Mouse (Mus musculus): ENCODE measurements at regions not wholly inside any gene's neighbourhood (a gene's known extent, or its start where the extent isn't known, plus 50 kb on each side); places are given as distances from the start of the nearest gene placed in this dataset.
"Not testable (repeated sequence)": the region's sequence is repeated elsewhere in the genome, so short reads cannot be mapped to it uniquely, and the experiment has no call there.

DNA sequence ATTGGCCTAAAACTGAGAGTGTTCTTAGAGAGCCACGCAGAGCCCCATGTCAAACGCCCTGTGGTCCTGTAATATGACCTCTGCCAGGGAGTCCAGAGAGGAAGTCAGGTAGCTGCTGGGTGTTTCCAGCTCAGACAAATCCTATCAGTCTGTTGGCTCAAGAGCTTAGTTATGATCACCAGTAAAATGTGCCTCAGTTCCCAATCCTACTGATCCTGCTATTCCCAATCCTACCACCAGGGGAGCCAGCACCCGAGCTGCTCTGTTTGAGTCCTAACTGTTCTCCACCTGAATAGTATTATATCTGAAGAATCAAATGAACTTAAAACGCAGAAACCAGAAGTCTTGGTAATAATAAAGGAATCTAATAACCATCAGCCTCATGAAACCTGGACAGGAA lies 178.5 kb downstream of the Diras2 start:
- no peak overlapping the region for H3K27ac ChIP-seq (replicated peaks; ENCODE audit: low read depth, low read length)
- no peak overlapping the region for H3K4me2 ChIP-seq (replicated peaks; ENCODE audit: low read depth, low read length, severe bottlenecking)
- 69% methylated on average over 4 of the region's 4 CpGs for WGBS
- ATAC-seq (ENCODE audit: low FRiP score, low read depth) (no peak), DNase-seq (ENCODE audit: low spot score) (no peak)
- H3K9ac ChIP-seq (ENCODE audit: low read depth, low read length, severe bottlenecking) = no peak overlapping the region
- 0 out of 2 replicates have a peak, but pooled peaks cover 5% of the 10 kb centered on the region for H3K9me3 ChIP-seq (ENCODE audit: control insufficient read depth, low read length)
- H3K4me1 ChIP-seq (ENCODE audit: control insufficient read depth, insufficient read depth, low read length) = no peaks in the 10 kb centered on the region
- H3K4me3 ChIP-seq (replicated peaks; ENCODE audit: low read length) = no peak overlapping the region
- H3K27me3 ChIP-seq (ENCODE audit: control insufficient read depth, insufficient read depth, low read length) = no peaks in the 10 kb centered on the region
- H3K36me3 ChIP-seq (ENCODE audit: control insufficient read depth, insufficient read depth, low read length) = no peaks in the 10 kb centered on the region
- TF ChIP-seq POLR2A (IDR thresholded peaks at IDR 0.05; ENCODE audit: borderline replicate concordance, extremely low read depth, insufficient read depth, insufficient read length) = no peak

- Histone ChIP-seq H3K9me3 (ENCODE audit: control insufficient read depth, low read length) (0 out of 2 replicates have a peak, but pooled peaks cover 5% of the 10 kb centered on the region), H3K4me3 (replicated peaks; ENCODE audit: low read length) (no peak overlapping the region), H3K4me1 (ENCODE audit: control insufficient read depth, insufficient read depth, low read length) (no peaks in the 10 kb centered on the region), H3K4me2 (replicated peaks; ENCODE audit: low read depth, low read length, severe bottlenecking) (no peak overlapping the region), H3K27me3 (ENCODE audit: control insufficient read depth, insufficient read depth, low read length) (no peaks in the 10 kb centered on the region), H3K27ac (replicated peaks; ENCODE audit: low read depth, low read length) (no peak overlapping the region), H3K36me3 (ENCODE audit: control insufficient read depth, insufficient read depth, low read length) (no peaks in the 10 kb centered on the region), H3K9ac (ENCODE audit: low read depth, low read length, severe bottlenecking) (no peak overlapping the region)
- no peak for DNase-seq (ENCODE audit: low spot score)
- no peak for TF ChIP-seq POLR2A (IDR thresholded peaks at IDR 0.05; ENCODE audit: borderline replicate concordance, extremely low read depth, insufficient read depth, insufficient read length)
- WGBS = 85% methylated on average over 3 of the region's 3 CpGs
- no peak for ATAC-seq (ENCODE audit: low FRiP score, low read depth)
Observed at GRCm38 (mm10) chr13:52353437-52353836, 177.6 kb downstream of the Diras2 start.

GRCm38 (mm10) chr13:52353966-52354365 lies 177.1 kb downstream of the Diras2 start:
- no peak for DNase-seq (ENCODE audit: low spot score)
- no peaks in the 10 kb centered on the region for H3K36me3 ChIP-seq (ENCODE audit: control insufficient read depth, insufficient read depth, low read length)
- ATAC-seq (ENCODE audit: low FRiP score, low read depth) = no peak
- TF ChIP-seq POLR2A (IDR thresholded peaks at IDR 0.05; ENCODE audit: borderline replicate concordance, extremely low read depth, insufficient read depth, insufficient read length) = no peak
- 73% methylated on average over 2 of the region's 2 CpGs for WGBS
- no peak overlapping the region for H3K4me2 ChIP-seq (replicated peaks; ENCODE audit: low read depth, low read length, severe bottlenecking)
- no peak overlapping the region for H3K27ac ChIP-seq (replicated peaks; ENCODE audit: low read depth, low read length)
- 0 out of 2 replicates have a peak, but pooled peaks cover 5% of the 10 kb centered on the region for H3K9me3 ChIP-seq (ENCODE audit: control insufficient read depth, low read length)
- H3K4me3 ChIP-seq (replicated peaks; ENCODE audit: low read length) = no peak overlapping the region
- no peak overlapping the region for H3K9ac ChIP-seq (ENCODE audit: low read depth, low read length, severe bottlenecking)
- H3K4me1 ChIP-seq (ENCODE audit: control insufficient read depth, insufficient read depth, low read length) = no peaks in the 10 kb centered on the region
- no peaks in the 10 kb centered on the region for H3K27me3 ChIP-seq (ENCODE audit: control insufficient read depth, insufficient read depth, low read length)

GRCm38 (mm10) chr13:52355921-52356320 lies 175.2 kb downstream of the Diras2 start:
- not testable (repeated sequence) for H3K9ac ChIP-seq (ENCODE audit: low read depth, low read length, severe bottlenecking); H3K36me3 ChIP-seq (ENCODE audit: control insufficient read depth, insufficient read depth, low read length); H3K4me2 ChIP-seq (replicated peaks; ENCODE audit: low read depth, low read length, severe bottlenecking); H3K4me1 ChIP-seq (ENCODE audit: control insufficient read depth, insufficient read depth, low read length); H3K9me3 ChIP-seq (ENCODE audit: control insufficient read depth, low read length); H3K27me3 ChIP-seq (ENCODE audit: control insufficient read depth, insufficient read depth, low read length); H3K27ac ChIP-seq (replicated peaks; ENCODE audit: low read depth, low read length); ATAC-seq (ENCODE audit: low FRiP score, low read depth); DNase-seq (ENCODE audit: low spot score); H3K4me3 ChIP-seq (replicated peaks; ENCODE audit: low read length)
- WGBS = 78% methylated on average over 3 of the region's 4 CpGs

DNA sequence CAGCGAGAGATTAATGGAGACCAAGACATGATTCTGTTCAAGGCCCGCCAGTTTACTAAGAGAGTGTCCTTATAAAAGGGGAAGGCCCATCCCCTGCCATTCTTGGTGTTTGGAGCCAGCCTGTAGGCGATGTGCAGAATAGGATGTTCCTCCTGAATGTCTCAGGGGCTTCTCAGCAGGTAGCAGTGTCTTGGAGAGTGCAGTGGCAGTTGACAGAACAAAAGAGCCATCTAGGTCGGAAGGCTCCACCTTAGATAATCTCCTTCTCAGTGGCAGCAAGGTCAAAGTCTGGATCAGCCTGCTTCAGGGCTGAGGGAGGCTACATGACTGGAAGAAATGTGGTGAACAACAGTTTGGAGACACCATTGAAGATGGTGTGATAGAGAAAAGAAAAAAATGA lies 171.7 kb downstream of the Diras2 start:
- not testable (repeated sequence) for DNase-seq (ENCODE audit: low spot score); H3K27me3 ChIP-seq (ENCODE audit: control insufficient read depth, insufficient read depth, low read length); H3K4me1 ChIP-seq (ENCODE audit: control insufficient read depth, insufficient read depth, low read length); H3K9ac ChIP-seq (ENCODE audit: low read depth, low read length, severe bottlenecking); H3K36me3 ChIP-seq (ENCODE audit: control insufficient read depth, insufficient read depth, low read length); H3K4me2 ChIP-seq (replicated peaks; ENCODE audit: low read depth, low read length, severe bottlenecking); H3K9me3 ChIP-seq (ENCODE audit: control insufficient read depth, low read length); H3K4me3 ChIP-seq (replicated peaks; ENCODE audit: low read length); H3K27ac ChIP-seq (replicated peaks; ENCODE audit: low read depth, low read length); ATAC-seq (ENCODE audit: low FRiP score, low read depth)
- WGBS = 84% methylated on average over 4 of the region's 4 CpGs

- Histone ChIP-seq H3K27ac (replicated peaks; ENCODE audit: low read depth, low read length) (no peak overlapping the region), H3K36me3 (ENCODE audit: control insufficient read depth, insufficient read depth, low read length) (no peaks in the 10 kb centered on the region), H3K4me1 (ENCODE audit: control insufficient read depth, insufficient read depth, low read length) (no peaks in the 10 kb centered on the region), H3K4me3 (replicated peaks; ENCODE audit: low read length) (no peak overlapping the region), H3K4me2 (replicated peaks; ENCODE audit: low read depth, low read length, severe bottlenecking) (no peak overlapping the region), H3K27me3 (ENCODE audit: control insufficient read depth, insufficient read depth, low read length) (no peaks in the 10 kb centered on the region), H3K9ac (ENCODE audit: low read depth, low read length, severe bottlenecking) (no peak overlapping the region), H3K9me3 (ENCODE audit: control insufficient read depth, low read length) (0 out of 2 replicates have a peak, but pooled peaks cover 5% of the 10 kb centered on the region)
- DNase-seq (ENCODE audit: low spot score) (no peak), ATAC-seq (ENCODE audit: low FRiP score, low read depth) (no peak)
- WGBS = 65% methylated on average over 4 of the region's 4 CpGs
- no peak for TF ChIP-seq POLR2A (IDR thresholded peaks at IDR 0.05; ENCODE audit: borderline replicate concordance, extremely low read depth, insufficient read depth, insufficient read length)
Observed at GRCm38 (mm10) chr13:52361177-52361846, 169.8 kb downstream of the Diras2 start.

All from limb, embryonic 14.5 days (tissue).